Mouse (Mus musculus): ENCODE measurements around the gene Skap2. TPM values are rescaled to one million over a fixed set of nuclear protein-coding genes. Genes with fewer than 3 reads are reported as not detected.
A peak's percentile ranks its signal among the peaks of the same experiment; 100 is the strongest.

Skap2 gene
- total RNA-seq, 2 experiments from 2014 or later, result 3.9 to 4.3 TPM

DNA sequence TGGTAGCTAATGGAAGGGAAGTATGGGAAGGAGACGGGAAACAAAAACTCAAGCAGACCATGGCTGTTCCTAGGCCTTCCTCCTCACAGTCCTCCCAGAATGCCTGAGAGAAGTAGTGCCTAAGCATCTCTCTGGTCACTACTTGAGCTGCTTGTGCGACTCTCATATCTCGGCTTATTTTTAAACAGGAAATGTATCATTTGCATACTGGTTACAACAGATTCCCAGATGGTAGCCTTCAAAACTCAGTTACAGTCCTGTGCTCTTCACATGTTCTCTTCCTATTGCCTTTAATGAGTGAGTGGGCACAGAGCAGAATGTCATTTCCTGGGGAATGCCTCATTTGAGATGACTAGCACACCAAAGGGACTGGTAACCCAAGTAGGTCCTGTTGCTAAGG lies 117.6 kb downstream of the Skap2 start:
- DNase-seq (ENCODE audit: low spot score), result no peak

DNA sequence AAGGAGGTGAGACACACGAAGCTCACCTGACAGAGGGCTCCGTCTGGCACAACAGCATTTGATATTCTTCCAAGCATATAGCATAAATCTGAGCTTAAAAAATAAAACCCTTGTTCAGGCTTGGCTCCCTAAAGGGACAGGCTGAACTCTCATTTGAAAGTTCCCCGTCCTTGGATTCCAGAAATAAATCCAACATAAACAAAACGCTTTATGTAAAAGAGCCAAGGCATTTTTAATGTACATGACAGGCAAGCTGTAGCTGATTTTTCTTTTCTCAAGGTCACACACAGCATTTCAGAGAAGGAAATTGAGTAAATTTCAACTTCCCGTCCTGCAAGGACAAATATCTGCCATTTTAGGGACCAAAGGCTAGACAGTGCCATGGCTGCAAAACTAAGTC lies 122.0 kb downstream of the Skap2 start:
- DNase-seq (ENCODE audit: low spot score), result no peak

DNA sequence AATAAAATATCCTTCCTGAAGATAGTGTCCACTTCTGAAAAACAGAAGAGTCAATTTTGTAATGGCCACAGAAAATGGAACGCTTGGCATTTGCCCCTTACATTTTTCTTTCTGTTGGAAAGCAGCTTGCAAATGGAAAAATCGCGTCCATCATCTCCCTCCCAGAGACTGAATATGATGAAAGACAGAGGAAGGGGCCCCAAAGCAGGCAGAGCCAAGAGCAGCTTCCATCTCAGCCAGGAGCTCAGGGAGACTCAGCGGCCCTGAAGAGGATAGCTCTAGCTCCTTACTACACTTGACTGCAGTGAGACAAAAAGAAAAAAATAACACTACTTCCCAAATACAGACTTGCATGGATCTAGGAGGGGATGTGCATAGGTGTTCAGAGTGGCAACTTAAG lies 122.5 kb downstream of the Skap2 start:
- no peak for DNase-seq (ENCODE audit: low spot score)

- no peak for DNase-seq (ENCODE audit: low spot score)
Observed at GRCm38 (mm10) chr6:51886902-51887431, 125.4 kb downstream of the Skap2 start.

- DNase-seq (ENCODE audit: low spot score), result no peak
Observed at GRCm38 (mm10) chr6:51882880-51883274, 129.5 kb downstream of the Skap2 start.

GRCm38 (mm10) chr6:51882266-51882879 lies 130.0 kb downstream of the Skap2 start:
- DNase-seq (ENCODE audit: low spot score), result no peak

- no peak for DNase-seq (ENCODE audit: low spot score)
Observed at GRCm38 (mm10) chr6:51881181-51881968, 131.0 kb downstream of the Skap2 start.

DNA sequence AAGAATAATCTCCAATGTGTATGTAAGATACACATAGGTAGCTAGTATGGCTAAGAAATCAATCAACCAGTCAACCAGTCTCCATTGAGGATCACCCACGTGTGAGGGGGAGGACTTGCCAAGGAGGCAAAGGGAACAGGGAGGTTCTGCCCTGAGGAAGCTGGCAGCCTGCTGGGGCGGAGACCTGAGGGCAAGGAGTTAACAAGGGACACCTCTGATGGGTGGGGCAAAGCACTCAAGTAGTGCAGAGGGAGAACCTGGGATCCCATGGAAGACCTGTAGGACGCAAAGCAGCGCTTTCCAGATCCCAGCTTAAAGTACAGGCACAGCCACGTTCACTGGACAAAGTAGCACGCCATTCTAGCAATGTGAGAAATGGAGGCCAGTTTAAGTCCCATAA lies 131.6 kb downstream of the Skap2 start:
- DNase-seq (ENCODE audit: low spot score), result no peak

GRCm38 (mm10) chr6:51878551-51878950 lies 133.8 kb downstream of the Skap2 start:
- DNase-seq (ENCODE audit: low spot score), result no peak

GRCm38 (mm10) chr6:51876841-51877553 lies 135.4 kb downstream of the Skap2 start:
- DNase-seq (ENCODE audit: low spot score), result no peak

DNA sequence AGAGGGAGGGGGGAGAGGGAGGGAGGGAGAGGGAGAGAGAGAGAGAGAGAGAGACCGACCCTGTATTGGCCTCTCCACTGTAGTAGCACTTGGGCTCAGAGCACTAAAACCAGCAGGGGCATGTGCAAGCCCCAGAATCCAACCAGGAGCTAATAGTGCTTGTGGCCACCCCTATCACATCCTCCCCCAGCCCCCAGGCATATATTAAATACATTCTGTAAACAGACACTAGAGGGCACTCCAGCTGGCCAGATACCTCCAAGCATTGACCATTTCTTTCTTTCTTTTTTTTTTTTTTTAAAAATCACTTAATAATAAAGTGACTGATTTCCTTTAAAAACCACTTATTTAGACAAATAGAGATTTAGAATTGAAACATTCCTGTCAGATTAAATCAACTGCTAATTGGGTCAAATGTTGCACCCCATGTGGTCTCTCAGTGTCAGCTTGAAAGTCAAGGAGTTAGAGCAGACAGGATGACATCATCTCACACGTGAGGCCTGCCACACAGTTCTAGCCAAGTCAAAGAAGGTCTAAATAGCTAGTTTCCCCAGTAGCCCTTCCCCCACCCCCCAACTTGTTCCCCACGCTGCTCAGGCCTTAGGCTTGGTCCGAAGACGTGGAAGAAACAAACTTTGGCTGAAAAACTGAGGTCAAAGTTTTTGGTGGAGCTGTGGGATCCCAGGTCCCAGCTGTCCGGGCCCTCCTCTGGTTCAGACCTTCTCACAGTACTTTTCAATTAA lies 136.3 kb downstream of the Skap2 start:
- peak; percentile 27 for DNase-seq (ENCODE audit: low spot score)

- DNase-seq (ENCODE audit: low spot score), result no peak
Observed at GRCm38 (mm10) chr6:51874035-51874434, 138.3 kb downstream of the Skap2 start.

- DNase-seq (ENCODE audit: low spot score), result peak; percentile 21
Observed at GRCm38 (mm10) chr6:51871135-51871534, 141.2 kb downstream of the Skap2 start.

- DNase-seq (ENCODE audit: low spot score), result no peak
Observed at GRCm38 (mm10) chr6:51870294-51870693, 142.1 kb downstream of the Skap2 start.

DNA sequence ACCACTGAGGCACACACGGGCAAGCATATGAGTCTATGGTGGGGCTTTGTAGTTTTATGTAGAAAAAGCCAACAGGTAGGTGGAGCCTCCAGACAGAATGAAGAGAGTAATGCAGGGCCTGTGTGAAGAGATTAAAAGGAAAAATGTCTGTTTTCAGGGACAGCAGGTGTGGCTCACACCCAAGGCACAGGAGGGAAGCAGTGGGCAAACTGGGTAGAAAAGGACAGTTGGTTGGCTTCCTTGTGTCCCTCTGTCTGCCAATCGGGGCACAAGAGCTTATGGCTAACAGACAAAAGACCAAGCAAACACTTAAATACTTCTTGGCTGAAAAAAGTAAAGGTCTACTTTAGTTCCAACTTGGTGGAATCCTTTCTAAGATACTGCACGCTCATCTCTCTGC lies 145.8 kb downstream of the Skap2 start:
- no peak for DNase-seq (ENCODE audit: low spot score)

- no peak for DNase-seq (ENCODE audit: low spot score)
Observed at GRCm38 (mm10) chr6:51863508-51863907, 148.8 kb downstream of the Skap2 start.

- DNase-seq (ENCODE audit: low spot score), result no peak
Observed at GRCm38 (mm10) chr6:51860300-51860699, 152.0 kb downstream of the Skap2 start.

DNA sequence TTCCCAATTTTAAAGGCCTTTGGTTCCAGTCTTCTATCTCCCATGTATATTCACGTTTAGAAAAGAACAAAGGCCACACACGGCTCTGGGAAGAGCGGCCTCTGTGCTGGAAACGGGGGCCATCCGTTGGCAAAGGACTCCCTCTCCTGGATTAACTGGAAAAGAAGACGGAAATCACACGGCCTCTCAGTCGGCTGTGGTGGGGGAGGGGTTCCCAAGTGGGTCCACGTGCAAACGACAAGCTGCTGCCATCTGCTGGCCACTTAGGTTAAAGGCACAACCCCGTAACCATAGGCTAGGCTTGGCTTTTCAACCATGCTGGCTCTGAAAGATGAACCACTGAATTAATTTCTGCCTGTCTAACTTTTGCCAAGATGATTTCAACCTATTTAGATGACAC lies 154.5 kb downstream of the Skap2 start:
- DNase-seq (ENCODE audit: low spot score), result peak; percentile 92

DNA sequence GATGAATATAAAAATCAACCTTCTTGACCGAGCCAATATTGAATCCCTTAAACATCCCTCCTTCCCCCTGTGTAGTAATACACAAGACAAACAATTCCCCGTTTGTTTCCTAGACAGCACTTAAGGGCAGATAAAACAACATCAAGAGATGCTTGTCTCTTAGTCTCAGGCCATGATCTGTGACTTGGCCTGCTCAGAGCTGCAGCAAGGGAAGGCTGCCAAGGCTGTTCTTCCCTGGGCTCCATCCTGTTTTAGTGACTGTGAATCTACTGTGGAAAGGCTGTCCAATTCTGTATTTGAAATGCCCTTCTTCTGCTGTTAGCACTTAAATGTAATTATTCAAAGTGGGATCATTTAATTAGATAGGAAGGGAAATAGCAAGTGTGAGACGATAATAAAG lies 159.1 kb downstream of the Skap2 start:
- no peak for DNase-seq (ENCODE audit: low spot score)

- no peak for DNase-seq (ENCODE audit: low spot score)
Observed at GRCm38 (mm10) chr6:51852643-51853042, 159.7 kb downstream of the Skap2 start.

DNA sequence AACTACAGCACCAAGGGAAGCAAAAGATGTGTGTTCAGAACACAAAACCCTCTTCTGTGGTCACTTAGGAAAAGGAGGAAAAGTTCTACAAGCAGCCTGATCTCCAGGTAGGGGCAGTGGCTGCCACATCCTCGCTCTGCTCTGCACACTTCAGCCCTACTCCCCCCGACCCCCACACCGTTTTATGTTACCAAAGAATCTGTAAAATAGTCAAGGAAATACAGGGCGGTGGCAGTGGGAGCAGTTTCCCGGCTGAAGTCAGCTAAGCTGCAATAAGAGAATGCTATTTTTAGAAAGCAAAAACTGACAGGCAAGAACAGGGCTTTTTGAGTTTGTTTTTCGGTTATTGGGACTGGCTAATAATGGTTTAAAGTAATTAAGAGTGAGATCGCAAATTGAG lies 160.8 kb downstream of the Skap2 start:
- DNase-seq (ENCODE audit: low spot score), result no peak
